Mouse (Mus musculus) lung, postnatal 10 days (tissue): Measurements from ENCODE around the gene Bcl11a.

Experiments
- DNase-seq: peaks from one replicate; pipeline ENCODE4 v3.0.0; 2021

The Bcl11a gene

GRCm38 (mm10) chr11:24133928-24134327, 56.1 kb downstream of the Bcl11a start:
- DNase-seq = no peak

GRCm38 (mm10) chr11:24135244-24135643, 57.4 kb downstream of the Bcl11a start:
- no peak for DNase-seq

GRCm38 (mm10) chr11:24136084-24136785, 58.4 kb downstream of the Bcl11a start:
- no peak for DNase-seq

- no peak for DNase-seq
Measured at GRCm38 (mm10) chr11:24137891-24138290, 60.0 kb downstream of the Bcl11a start.

GRCm38 (mm10) chr11:24138600-24139375, 60.9 kb downstream of the Bcl11a start:
- no peak for DNase-seq

GRCm38 (mm10) chr11:24139432-24139831, 61.6 kb downstream of the Bcl11a start:
- DNase-seq = no peak

GRCm38 (mm10) chr11:24139952-24140351, 62.1 kb downstream of the Bcl11a start:
- no peak for DNase-seq

- no peak for DNase-seq
Measured at GRCm38 (mm10) chr11:24140948-24141347, 63.1 kb downstream of the Bcl11a start.

GRCm38 (mm10) chr11:24141479-24142251, 63.8 kb downstream of the Bcl11a start:
- DNase-seq = no peak

GRCm38 (mm10) chr11:24142316-24142715, 64.5 kb downstream of the Bcl11a start:
- DNase-seq = no peak

- DNase-seq = no peak
Measured at GRCm38 (mm10) chr11:24144159-24144946, 66.5 kb downstream of the Bcl11a start.

GRCm38 (mm10) chr11:24146034-24146433, 68.2 kb downstream of the Bcl11a start:
- no peak for DNase-seq

- no peak for DNase-seq
Measured at GRCm38 (mm10) chr11:24146437-24146836, 68.6 kb downstream of the Bcl11a start.

GRCm38 (mm10) chr11:24147698-24148097, 69.8 kb downstream of the Bcl11a start:
- no peak for DNase-seq

GRCm38 (mm10) chr11:24148545-24148944, 70.7 kb downstream of the Bcl11a start:
- DNase-seq = no peak

- DNase-seq = no peak
Measured at GRCm38 (mm10) chr11:24149462-24150220, 71.8 kb downstream of the Bcl11a start.

- no peak for DNase-seq
Measured at GRCm38 (mm10) chr11:24152076-24152784, 74.4 kb downstream of the Bcl11a start.

GRCm38 (mm10) chr11:24153049-24153448, 75.2 kb downstream of the Bcl11a start:
- no peak for DNase-seq

GRCm38 (mm10) chr11:24158026-24158425, 80.2 kb downstream of the Bcl11a start:
- DNase-seq = no peak

- no peak for DNase-seq
Measured at GRCm38 (mm10) chr11:24159656-24160055, 81.8 kb downstream of the Bcl11a start.

GRCm38 (mm10) chr11:24161458-24161857, 83.6 kb downstream of the Bcl11a start:
- DNase-seq = no peak
